Mouse (Mus musculus) cerebellum, adult 2 months (tissue): ENCODE measurements around the gene Il1r1. TPM values are rescaled to one million over a fixed set of nuclear protein-coding genes. Genes with fewer than 3 reads are reported as not detected.

ENCODE experiments used
- DNase-seq, 2 experiments: peaks; one replicate each; pipeline ENCODE4 v3.0.0; 2021
- H3K27ac ChIP-seq: fragments of 200-500 bp; 2 replicates; pipeline ENCODE4 v1.5.1; 2012; ENCODE audit warnings: low read length, control low read depth, inconsistent platforms; ENCODE audit not compliant: insufficient read depth
- H3K27me3 ChIP-seq: fragments of 200-500 bp; 2 replicates; pipeline ENCODE4 v1.6.1; 2012; ENCODE audit warnings: inconsistent platforms, mild to moderate bottlenecking, low read length, moderate library complexity; ENCODE audit not compliant: control insufficient read depth, insufficient read depth
- H3K4me1 ChIP-seq: fragments of 200-500 bp; 2 replicates; pipeline ENCODE4 v1.6.1; 2011; ENCODE audit warnings: low read length; ENCODE audit not compliant: control insufficient read depth, insufficient read depth
- H3K4me3 ChIP-seq: fragments of 200-500 bp; replicated peaks from 2 replicates; pipeline ENCODE3; 2011; ENCODE audit warnings: mild to moderate bottlenecking, low read depth, low read length, control low read depth; ENCODE audit not compliant: insufficient read depth
- CTCF ChIP-seq: fragments of 200-500 bp; IDR thresholded peaks from 2 replicates; pipeline ENCODE4 v1.5.1; 2011; ENCODE audit warnings: low read depth, mild to moderate bottlenecking, control low read depth, low read length, moderate library complexity, borderline replicate concordance; ENCODE audit not compliant: insufficient read depth
- POLR2A ChIP-seq: fragments of 200-500 bp; IDR thresholded peaks from 2 replicates; pipeline ENCODE4 v1.6.1; 2011; ENCODE audit warnings: low read length, control low read depth, borderline replicate concordance; ENCODE audit not compliant: insufficient read depth
- WGBS: fragments of 180-500 bp; shearing (Covaris S2); methylation state at CpG from one replicate; pipeline ENCODE4 v1.1.7; 2018; 5-methylcytosine and 5-hydroxymethylcytosine counted together
- polyA plus RNA-seq: library from polyadenylated mRNA; depleted of rRNA; stranded (reverse); fragments of >200 nt; gene quantifications from 2 replicates; pipeline ENCODE4 v1.2.3, GENCODE M21; 2012

Gene Il1r1
- polyA plus RNA-seq, 1 experiment = 1.7 TPM

DNA sequence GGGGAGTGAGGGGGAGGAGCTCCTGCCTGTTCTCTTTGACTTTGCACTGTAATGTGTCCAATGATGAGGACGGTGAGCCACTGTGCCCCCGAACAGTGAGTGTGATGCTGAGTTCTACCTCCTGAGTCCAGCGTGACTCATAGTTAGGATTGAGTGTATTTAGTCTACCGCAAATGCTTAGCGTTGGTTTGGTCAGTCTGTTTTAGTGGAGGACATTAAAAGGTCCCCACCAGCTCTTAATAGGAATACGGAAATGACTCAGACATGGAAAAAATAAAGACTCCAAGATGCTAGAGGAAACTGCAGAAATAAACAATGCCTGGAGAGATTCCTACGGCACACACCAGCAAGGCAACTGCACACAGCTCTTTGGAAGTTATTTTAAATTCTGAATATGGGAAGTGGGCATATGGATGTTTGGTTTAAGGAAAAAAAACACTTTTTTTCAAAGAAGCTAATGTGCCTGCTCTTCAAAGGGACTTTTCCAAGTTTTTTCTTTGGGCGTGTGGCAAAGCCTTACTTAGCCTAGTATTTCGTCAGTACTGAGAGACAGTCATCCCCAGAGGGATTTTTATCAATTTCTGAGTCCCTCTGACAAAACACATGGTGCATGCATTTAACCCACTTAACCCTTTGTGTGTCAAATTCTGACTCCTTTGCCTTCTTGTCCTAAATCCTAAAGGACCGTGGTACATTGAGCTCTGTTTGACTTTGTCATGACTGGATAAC is 50.6 kb downstream of the Il1r1 start:
- H3K27ac ChIP-seq = no peak overlapping the region
- H3K4me3 ChIP-seq = no peak overlapping the region

DNA sequence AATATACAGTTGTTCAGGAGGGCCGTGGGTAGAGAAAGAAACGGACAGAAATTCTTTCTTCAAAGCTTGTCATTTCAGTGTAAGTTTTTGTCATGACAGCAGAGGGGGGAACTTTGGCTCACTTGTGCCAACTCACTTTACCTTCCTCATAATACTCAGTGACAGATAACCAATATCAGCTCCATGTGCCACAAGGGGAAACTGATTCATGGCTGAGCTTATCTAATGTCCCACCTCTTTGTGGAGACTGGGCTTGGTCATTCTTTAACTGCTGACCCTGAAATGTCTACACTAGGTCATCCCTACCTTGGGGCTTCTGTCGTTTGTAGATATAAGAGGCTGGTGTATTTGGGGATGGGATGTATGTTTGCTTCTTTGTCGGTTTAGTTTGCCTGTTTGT is 53.1 kb downstream of the Il1r1 start:
- H3K27me3 ChIP-seq = no peaks in the 10 kb centered on the region
- H3K4me3 ChIP-seq = no peak overlapping the region
- DNase-seq = no peak
- H3K4me1 ChIP-seq = no peaks in the 10 kb centered on the region
- H3K27ac ChIP-seq = no peak overlapping the region
- 87% methylated on average over 4 of the region's 4 CpGs for WGBS
- TF ChIP-seq POLR2A = no peak
- TF ChIP-seq CTCF = no peak

More for the DNA sequence above, 50.6 kb downstream of the Il1r1 start:
- H3K27me3 ChIP-seq = no peaks in the 10 kb centered on the region
- H3K4me1 ChIP-seq = no peaks in the 10 kb centered on the region
- TF ChIP-seq CTCF = no peak
- TF ChIP-seq POLR2A = no peak
- DNase-seq = no peak
- 79% methylated on average over 10 of the region's 10 CpGs for WGBS

DNA sequence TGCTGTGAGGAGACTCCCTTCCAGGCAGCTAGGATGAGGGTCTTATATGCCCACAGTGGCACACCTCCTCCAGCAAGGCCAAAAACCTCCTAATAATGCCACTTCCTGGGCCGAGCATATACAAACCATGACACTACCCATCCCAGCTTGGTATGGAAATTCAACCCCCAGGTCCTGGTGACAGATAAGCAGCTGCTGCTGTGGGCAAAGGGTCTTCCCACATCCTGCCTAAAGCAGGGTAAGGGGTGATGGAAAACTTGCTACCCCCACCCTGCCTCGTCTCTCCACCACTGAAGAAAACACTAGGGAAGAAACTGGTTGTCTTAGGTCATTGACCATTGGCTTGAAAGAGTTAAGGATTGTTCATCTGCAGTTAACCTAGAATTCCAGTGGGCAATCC is 53.8 kb downstream of the Il1r1 start:
- WGBS = 91% methylated on average over 2 of the region's 2 CpGs
- TF ChIP-seq POLR2A = no peak
- no peak for TF ChIP-seq CTCF

DNA sequence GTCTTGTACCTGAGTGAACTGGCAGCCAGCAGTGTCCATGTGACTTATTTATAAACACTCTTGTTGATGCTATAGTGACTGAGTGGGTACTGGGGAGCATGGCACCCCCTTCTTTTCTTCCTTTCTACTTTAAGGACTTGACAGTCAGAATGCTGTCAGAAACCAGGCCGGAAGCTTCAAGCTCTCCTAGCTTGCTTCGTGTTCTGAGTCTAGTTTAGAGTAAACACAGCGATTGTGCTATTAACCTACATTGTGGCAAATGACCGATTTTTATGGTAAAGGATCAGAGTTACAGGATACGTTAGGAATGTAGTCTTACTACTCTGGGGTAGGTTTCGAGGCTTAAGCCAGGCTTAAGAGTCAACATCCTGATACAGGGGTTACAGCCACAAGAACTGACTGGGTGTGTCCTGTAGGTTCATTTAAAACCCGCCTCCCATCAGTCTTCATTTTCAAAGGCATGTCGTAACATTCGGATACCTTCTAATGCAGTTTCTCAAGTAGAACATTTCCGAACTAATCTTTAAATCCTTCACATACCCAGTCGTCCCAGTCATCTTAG is 54.4 kb downstream of the Il1r1 start:
- Histone ChIP-seq H3K27me3 (no peaks in the 10 kb centered on the region), H3K4me1 (no peaks in the 10 kb centered on the region), H3K27ac (no peak overlapping the region), H3K4me3 (no peak overlapping the region)
- TF ChIP-seq POLR2A (no peak), CTCF (no peak)
- no peak for DNase-seq
- WGBS = 93% methylated on average over 11 of the region's 11 CpGs

More for the DNA sequence above, 53.8 kb downstream of the Il1r1 start:
- no peaks in the 10 kb centered on the region for H3K4me1 ChIP-seq
- DNase-seq = no peak
- H3K4me3 ChIP-seq = no peak overlapping the region
- H3K27ac ChIP-seq = no peak overlapping the region
- H3K27me3 ChIP-seq = no peaks in the 10 kb centered on the region

DNA sequence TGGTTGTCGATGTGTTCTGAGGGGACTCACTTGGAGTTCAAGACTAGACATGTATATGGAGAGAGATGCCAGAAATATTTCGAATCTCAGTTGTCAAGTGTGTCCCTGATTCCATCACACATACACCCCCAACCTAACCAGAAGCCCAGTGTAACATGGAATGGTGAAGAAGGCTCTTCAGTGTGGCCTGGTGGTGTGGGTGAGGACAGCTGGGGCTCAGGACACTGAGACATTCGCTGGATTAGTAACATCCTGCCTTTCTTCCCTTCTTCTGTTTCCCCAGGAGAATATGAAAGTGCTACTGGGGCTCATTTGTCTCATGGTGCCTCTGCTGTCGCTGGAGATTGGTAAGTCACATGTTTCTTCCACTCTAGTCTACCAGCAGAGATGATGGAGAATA is 57.1 kb downstream of the Il1r1 start:
- no peaks in the 10 kb centered on the region for H3K4me1 ChIP-seq
- no peak for DNase-seq
- TF ChIP-seq CTCF = no peak
- TF ChIP-seq POLR2A = no peak
- no peak overlapping the region for H3K27ac ChIP-seq
- H3K4me3 ChIP-seq = no peak overlapping the region
- H3K27me3 ChIP-seq = no peaks in the 10 kb centered on the region
- WGBS = 66% methylated on average over 4 of the region's 4 CpGs

DNA sequence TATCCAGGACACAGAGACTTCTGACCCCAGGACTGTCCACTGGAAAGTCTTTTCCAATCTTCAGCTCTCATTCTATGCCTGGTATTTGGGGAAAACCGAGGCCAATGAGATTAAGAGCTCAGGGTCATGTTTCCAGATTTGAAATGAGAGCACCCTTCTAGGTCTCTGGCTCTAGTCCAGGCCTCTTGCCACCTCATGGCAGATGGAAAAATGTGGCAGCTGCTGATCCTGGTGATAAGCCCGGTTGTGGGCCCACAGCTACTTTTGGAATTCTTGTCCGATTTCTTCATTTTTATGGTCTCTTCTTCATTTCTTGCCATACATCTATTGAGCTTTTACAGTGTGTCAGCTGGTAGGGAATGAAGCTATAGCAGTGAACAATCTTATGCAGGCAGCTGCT is 57.5 kb downstream of the Il1r1 start:
- Histone ChIP-seq H3K27ac (no peak overlapping the region), H3K4me3 (no peak overlapping the region), H3K27me3 (no peaks in the 10 kb centered on the region), H3K4me1 (no peaks in the 10 kb centered on the region)
- WGBS = 22% methylated on average over 3 of the region's 3 CpGs
- no peak for TF ChIP-seq POLR2A
- TF ChIP-seq CTCF = no peak
- DNase-seq = no peak

DNA sequence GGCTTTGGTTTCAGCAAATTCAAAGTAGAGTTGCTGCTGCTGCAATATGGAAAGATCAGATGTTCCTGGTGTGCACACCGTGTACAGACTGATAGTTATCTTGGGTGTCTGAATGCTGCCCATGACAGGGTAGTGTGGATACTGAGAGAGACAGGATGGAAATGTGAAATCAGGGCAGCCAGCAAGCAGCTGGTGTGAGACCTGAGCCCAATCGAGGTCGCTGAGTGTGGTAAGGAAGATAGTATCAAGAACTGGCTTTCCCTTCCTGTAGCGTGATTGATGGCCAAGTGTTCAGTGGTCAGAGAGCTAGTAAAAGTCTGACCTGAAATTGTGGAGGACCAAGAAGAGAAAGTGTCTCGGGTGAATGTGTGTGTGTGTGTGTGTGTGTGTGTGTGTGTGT is 59.1 kb downstream of the Il1r1 start:
- WGBS = 83% methylated on average over 5 of the region's 5 CpGs
- DNase-seq = no peak
- Histone ChIP-seq H3K27me3 (no peaks in the 10 kb centered on the region), H3K4me1 (no peaks in the 10 kb centered on the region), H3K27ac (no peak overlapping the region), H3K4me3 (no peak overlapping the region)
- TF ChIP-seq CTCF (no peak), POLR2A (no peak)

DNA sequence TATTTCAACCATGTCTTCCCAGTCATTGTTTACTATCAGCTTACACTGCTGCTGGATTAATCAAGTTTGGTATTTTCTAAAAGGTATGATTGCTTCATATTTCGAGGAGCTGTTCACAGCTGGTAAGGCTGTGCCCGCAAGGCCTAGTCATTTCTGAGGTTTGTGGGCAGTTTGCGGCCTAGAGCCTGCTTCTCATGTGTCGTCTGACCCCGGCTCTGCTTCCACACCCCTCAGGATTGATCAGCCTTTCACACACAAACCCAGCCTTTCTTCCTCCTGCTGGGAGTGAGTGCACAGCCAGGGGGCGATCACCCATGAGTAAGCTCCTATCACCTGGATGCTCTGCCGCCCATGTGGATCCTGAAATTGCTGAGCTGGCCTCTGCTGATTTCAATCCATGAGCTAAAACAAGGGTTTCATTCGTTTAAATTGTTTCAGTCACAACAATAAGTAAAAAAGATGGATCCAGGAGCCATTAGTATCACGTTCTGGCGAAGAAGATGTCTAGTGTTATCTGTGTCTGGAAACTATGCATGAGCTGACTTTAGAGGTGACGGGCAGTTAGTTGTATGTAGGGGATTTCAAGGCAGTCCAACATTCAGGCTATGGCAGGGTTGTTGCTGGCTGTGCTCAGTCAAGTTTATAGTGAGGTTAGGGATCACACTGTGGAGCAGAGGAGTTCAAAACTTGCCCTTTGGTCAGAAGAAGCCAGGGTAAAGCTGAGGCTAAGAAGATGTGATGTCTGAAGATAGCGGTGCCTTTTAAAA is 65.8 kb downstream of the Il1r1 start:
- WGBS = 84% methylated on average over 12 of the region's 12 CpGs
- no peak for DNase-seq
- no peak for TF ChIP-seq CTCF
- no peak for TF ChIP-seq POLR2A
- Histone ChIP-seq H3K4me1 (no peaks in the 10 kb centered on the region), H3K27ac (no peak overlapping the region), H3K4me3 (no peak overlapping the region), H3K27me3 (no peaks in the 10 kb centered on the region)
